In the genomic region with DNA sequence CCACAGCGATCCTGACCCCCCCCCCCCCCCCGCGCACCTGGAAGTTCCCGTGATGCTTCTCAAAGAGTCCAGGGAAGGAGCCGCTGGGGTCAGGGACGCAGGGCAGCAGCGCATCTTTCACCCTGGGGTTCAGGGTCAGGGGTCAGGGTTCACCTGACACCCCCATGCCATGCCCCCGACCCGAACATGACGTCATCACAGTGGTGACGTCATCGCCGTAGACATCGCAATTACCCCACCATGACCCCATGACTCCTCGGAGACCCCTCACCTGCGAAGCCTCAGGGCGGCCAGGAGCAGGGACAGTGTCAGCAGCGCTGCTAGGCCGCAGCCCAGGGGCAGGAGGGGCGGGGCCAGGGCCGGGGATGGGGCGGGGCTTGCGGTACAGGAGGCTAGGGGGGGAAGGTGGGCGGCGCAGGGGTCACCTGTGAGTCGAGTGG, we compare ENCODE assay signal across 8 mouse cellular contexts. TPM values are rescaled to one million over a fixed set of nuclear protein-coding genes. Genes with fewer than 3 reads are reported as not detected.
DNase-seq lines count a peak whose midpoint lies in the region.

No protein-coding gene starts in this region.

- DNase-seq in adrenal gland, adult 8-10 months = peak; percentile 28
- no peak for DNase-seq in adrenal gland, postnatal 4 days (ENCODE audit: low spot score in 2 of 2)
- peak; percentile 30 for DNase-seq in layer of hippocampus, adult 11-12 months (ENCODE audit: low spot score)
- no peak for DNase-seq in layer of hippocampus, adult 18-20 months (ENCODE audit: low spot score in 2 of 2)
- DNase-seq in right cerebral cortex, postnatal 10 days (ENCODE audit: low spot score in 2 of 2) = peak; percentile 62 to 68
- DNase-seq in right cerebral cortex, postnatal 4 days = no peak
- peak; percentile 29 for DNase-seq in naive thymus-derived CD4-positive, alpha-beta T cell, adult 2 months (ENCODE audit: low read depth)
- no peak for DNase-seq in urinary bladder, postnatal 36 days (ENCODE audit: low spot score in 2 of 2)

RNA-seq across cellular contexts. Expression of gene Crlf2, which starts 3.5 kb away (rescaled TPM):
- 10 to 100 TPM; 47.3 to 60.5 (median 55.6) TPM for total RNA-seq in adrenal gland, adult 8-10 months (2022)
- 10 to 100 TPM; 31.6 to 36.4 TPM for total RNA-seq in adrenal gland, postnatal 4 days (2021)
- 10 to 100 TPM; 28.7 to 32.7 TPM for total RNA-seq in layer of hippocampus, adult 18-20 months (2021)

Comparison
In these comparisons a context has a peak if more than half of its experiments do, and no peak if none do; other contexts are left out.
1. DNase-seq: peak in adrenal gland, adult 8-10 months (single experiment), layer of hippocampus, adult 11-12 months (single experiment), right cerebral cortex, postnatal 10 days (2 of 2) and naive thymus-derived CD4-positive, alpha-beta T cell, adult 2 months (single experiment); none in adrenal gland, postnatal 4 days (0 of 2), layer of hippocampus, adult 18-20 months (0 of 2), right cerebral cortex, postnatal 4 days (single experiment) and urinary bladder, postnatal 36 days (0 of 2).